Mouse (Mus musculus): ENCODE results near the gene Spata13.

Spata13 gene

GRCm38 (mm10) chr14:60747154-60747870 lies 113.5 kb downstream of the Spata13 start:
- in situ Hi-C loops (cut with MboI): no loop called here

DNA sequence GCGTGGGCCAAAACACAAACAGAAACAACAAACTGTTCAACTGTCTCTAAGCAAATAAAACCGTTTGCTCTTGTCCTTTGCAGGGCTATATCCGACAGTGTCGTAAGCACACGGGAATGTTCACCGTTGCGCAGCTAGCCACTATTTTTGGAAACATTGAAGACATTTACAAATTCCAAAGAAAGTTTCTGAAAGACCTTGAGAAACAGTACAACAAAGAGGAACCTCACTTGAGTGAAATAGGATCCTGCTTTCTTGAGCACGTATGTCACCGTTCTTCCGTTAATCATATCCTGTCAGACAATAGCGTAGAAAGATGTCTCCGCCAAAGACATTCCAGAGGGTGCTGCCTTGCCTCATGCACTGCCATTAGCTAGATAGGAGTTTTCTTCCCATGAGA lies 116.1 kb downstream of the Spata13 start:
- in situ Hi-C loops (cut with MboI): no loop called here

DNA sequence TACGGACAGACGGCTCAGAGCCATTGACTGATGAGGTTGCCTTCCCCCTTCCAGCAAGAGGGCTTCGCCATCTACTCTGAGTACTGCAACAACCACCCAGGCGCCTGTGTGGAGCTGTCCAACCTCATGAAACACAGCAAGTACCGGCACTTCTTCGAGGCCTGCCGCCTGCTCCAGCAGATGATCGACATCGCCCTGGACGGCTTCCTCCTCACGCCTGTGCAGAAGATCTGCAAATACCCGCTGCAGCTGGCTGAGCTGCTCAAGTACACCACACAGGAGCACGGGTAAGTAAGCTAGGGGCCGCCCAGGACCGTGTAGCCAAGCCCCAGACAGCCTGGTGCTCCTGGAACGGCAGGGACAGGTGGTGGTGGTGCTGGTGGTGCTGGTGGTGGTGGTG lies 117.8 kb downstream of the Spata13 start:
- in situ Hi-C loops (cut with MboI): no loop called here

DNA sequence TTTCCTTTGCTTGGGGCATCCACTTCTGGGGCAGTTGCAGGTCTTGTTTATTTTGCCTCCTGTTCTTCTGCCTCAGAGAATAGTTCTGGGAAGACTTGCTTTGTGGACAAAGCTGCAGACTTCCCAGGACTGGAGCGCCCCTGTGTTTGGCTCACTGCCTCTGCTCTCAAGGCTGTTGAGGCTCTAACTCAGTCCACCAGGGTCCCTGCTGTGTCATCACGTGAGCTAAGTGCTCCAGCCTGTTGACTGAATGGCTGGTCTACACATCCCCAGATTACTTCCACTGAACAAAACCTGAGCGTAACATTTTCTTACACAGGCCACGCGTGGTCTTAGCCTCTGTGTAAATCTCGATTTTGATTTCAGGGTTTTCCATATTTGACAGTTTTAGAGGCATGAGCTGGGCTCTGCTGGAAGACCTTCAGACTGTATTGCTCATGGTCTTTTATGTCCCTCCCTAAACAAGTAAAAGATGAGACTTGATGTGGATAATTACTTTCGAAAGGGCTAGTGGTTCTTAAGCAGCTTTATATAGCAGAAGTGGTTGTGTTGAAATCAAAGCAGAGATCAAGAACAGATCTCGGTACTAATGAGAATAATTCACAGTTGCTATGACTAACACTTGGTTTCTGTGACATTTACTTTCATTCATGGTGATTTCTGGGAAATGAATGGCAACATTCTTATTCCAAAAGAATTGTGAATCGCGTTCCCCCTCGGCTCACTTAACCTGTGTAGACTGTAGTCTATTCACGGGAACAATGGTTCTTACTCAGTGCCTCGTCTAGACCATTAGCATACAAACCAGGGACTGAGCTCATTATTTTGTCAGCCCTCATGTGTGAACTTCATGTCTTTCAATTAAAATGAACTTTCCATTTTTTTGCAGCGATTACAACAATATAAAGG lies 119.3 kb downstream of the Spata13 start:
- in situ Hi-C loops (cut with MboI): no loop called here

DNA sequence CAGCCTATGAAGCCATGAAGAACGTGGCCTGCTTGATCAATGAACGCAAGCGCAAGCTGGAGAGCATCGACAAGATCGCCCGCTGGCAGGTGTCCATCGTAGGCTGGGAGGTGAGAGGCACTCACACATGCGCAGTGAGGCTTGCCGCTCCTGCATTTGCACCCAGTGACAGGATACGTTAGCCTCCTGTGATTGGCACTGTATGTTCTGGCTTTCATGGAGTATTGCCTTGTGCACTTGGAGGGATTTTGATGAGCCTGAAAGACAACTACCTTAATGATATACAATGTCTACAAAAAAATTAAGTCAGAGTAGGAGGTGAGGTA lies 120.0 kb downstream of the Spata13 start:
- in situ Hi-C loops (cut with MboI): no loop called here

DNA sequence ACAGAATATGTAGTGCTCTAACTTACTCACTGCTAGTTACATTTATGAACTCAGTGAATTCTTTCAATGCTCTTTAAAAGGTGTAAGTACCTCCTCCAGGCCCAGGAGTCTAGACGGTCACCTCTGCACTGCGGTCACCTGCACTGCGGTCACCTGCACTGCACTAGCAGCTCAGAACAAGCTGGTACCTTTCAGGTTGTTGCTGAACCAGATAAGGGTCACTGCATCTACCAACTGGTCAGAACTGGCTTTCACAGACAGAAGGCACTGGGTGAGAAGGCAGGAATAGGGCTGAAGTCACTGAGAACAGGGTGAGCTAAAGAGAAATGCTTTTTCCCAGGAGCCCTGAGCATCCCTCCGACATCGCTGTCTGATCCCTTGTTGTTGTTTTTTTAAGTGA lies 120.9 kb downstream of the Spata13 start:
- in situ Hi-C loops (cut with MboI): no loop called here

GRCm38 (mm10) chr14:60756271-60756670 lies 122.5 kb downstream of the Spata13 start:
- in situ Hi-C loops (cut with MboI): no loop called here

DNA sequence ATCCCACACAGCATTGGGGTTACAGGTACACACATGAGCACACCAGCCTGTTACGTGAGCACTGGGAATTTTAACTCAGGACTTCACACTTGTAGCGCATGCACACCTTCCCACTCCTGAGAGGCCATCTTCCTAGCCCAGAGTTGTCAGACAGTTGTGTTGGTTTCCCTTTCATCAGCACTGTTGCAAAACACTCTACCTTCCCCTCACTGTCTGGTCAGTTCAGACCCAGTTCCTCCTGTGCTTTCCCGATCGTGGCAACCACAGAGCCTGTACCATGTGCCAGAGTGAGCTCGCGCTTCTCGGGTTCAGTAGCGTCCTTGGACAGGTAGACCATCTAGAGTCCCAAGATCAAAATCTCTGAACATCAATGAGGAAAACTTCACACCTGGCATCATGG lies 123.5 kb downstream of the Spata13 start:
- in situ Hi-C loops (cut with MboI): no loop called here

DNA sequence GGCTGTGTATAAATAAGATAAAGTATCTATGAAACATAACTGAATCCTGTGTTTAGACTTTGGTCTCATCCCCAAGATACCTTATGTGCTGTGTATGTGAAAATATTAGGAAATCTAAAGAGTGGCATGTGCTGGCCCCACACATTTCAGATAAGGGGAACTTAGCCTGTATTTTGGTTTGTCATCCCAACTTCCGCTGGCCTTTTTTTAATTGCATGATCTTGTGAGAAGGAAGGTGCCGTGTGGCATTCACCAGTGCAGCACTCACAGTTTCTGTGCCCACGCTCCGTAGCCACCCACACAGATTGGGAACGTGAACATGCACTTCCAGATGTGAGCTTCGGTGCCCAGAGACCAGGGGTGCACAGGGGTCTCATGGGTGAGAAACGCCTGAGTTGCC lies 123.9 kb downstream of the Spata13 start:
- in situ Hi-C loops (cut with MboI): no loop called here

- in situ Hi-C loops (cut with MboI): no loop called here
Observed at GRCm38 (mm10) chr14:60759097-60759496, 125.3 kb downstream of the Spata13 start.

GRCm38 (mm10) chr14:60761801-60762200 lies 128.0 kb downstream of the Spata13 start:
- in situ Hi-C loops (cut with MboI): loop anchor here (10.0 kb wide), 1 partner anchor 247 kb away; no protein-coding TSS in a partner anchor

DNA sequence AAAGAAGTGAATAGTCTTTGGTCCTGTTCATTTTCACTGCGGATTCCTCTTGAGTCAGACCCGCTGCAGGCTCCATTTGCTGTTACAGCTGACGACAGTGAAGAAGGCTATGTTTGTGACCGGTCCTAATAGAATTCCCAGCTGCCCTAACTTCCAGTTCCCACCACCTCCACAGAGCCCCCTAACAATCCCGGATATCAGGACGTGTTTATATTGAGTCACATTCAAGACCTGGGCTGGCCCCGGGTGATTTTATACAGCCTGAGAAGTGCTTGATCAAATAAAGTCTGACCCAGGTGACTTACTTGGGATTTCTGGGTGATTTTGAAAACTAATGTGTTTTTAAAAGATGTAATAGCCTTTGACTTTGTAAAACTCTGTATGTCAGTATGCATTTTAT lies 129.0 kb downstream of the Spata13 start:
- in situ Hi-C loops (cut with MboI): loop anchor here (10.0 kb wide), 1 partner anchor 248 kb away; no protein-coding TSS in a partner anchor

DNA sequence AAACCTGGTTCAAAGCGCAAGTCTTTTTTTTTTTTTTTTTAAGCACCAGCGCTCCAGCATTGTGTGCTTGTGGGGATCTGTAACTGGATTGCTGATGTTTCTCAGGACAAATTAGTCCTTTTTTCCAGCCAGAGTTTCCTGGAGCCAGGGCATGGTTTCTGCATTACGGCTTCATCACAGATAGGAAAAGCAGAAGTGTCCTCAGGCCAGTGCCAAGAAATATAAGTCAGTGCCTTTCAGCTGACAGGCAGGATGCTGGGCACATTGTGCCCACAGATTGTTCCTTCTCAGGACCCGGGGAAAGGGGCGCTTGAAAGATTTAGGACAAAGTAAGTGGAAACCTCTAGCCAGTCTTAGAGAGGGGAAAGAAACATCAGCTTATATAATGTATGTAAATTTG lies 129.9 kb downstream of the Spata13 start:
- in situ Hi-C loops (cut with MboI): loop anchor here (10.0 kb wide), 1 partner anchor 249 kb away; no protein-coding TSS in a partner anchor

DNA sequence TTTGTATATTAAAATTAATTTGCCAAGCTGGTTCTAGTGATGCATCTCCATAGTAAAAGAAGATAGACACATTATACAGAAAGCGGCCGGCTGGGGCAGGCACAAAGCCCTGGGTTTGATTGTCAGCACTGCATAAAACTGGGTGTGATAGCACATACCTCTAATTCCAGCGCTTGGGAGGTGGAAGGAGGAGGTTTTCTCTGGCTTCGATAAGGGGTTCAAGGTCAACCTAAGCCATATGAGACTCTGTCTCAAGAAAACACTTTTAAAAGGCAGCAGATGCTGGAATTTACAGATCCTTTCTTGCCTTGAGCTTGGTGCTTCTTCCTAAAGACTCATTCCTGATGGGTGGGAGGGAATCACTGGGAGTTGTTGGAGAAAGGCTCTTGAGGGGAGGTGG lies 130.7 kb downstream of the Spata13 start:
- in situ Hi-C loops (cut with MboI): loop anchor here (10.0 kb wide), 1 partner anchor 250 kb away; no protein-coding TSS in a partner anchor

DNA sequence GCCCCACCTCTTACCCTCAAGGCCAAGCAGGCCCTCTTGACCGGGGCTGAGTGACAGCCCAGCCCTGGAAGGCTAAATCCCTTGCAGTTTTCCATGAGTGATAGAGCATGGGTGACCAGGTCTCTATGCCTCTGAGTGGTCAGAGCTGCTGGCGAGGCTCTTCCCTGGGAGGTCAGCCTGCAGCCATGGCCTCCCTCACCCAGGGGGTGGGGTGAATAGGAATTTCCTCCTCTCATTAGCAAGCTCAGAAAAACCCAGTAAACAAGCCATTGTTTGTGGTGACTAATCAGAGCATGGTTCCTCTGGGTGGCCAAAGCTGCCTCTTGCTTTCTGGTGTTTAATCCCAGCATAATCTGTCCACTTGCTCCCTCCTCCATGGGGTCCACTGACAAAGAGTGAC lies 131.2 kb downstream of the Spata13 start:
- in situ Hi-C loops (cut with MboI): loop anchor here (10.0 kb wide), 1 partner anchor 250 kb away; no protein-coding TSS in a partner anchor

- in situ Hi-C loops (cut with MboI): loop anchor here (10.0 kb wide), 1 partner anchor 253 kb away; no protein-coding TSS in a partner anchor
Observed at GRCm38 (mm10) chr14:60767884-60768283, 134.1 kb downstream of the Spata13 start, which contains the start of gene C1qtnf9. Gene C1qtnf9 (plus strand): TSS chr14:60768134.

GRCm38 (mm10) chr14:60769340-60769739 lies 135.5 kb downstream of the Spata13 start:
- in situ Hi-C loops (cut with MboI): loop anchor here (10.0 kb wide), 1 partner anchor 255 kb away; no protein-coding TSS in a partner anchor

DNA sequence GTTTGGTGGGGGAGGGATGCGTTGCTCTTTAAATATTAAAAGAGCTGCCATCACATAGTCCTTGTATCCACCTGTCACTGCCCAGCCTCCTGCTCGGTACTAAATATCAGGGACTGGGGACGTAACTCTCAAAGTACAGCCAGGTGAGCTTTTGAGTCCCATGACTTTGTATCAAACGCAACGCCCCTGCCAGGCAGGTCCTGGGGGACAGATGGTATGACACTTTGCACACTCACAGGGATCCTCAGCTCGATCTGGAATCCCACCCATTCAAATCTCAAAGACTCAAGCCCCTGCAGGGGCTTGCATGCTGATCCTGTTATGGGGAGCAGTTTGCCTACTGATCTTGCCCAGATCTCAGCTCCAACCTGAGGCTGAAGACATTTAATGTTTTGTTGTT lies 136.8 kb downstream of the Spata13 start:
- in situ Hi-C loops (cut with MboI): no loop called here

- in situ Hi-C loops (cut with MboI): no loop called here
Observed at GRCm38 (mm10) chr14:60771057-60771456, 137.3 kb downstream of the Spata13 start.

DNA sequence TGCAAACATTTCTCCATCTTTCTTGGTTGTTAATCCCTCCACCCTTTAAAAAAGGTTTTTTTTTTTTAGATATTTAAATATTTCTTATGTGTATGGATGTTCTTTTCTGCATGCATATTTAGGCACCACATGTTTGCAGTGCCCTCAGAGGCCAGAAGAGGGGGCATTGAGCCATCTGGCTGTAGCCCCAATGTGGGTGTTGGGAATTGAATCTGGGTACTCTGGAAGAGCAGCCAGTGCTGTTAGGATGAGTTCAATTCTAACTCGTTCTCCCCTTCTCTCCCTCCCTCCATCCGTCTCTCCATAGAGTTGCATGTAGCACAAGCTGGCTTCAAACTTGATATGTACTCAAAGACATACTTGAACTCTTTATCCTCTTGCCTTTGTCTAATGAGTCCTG lies 139.7 kb downstream of the Spata13 start:
- in situ Hi-C loops (cut with MboI): no loop called here

- in situ Hi-C loops (cut with MboI): no loop called here
Observed at GRCm38 (mm10) chr14:60776521-60776920, 142.7 kb downstream of the Spata13 start.

DNA sequence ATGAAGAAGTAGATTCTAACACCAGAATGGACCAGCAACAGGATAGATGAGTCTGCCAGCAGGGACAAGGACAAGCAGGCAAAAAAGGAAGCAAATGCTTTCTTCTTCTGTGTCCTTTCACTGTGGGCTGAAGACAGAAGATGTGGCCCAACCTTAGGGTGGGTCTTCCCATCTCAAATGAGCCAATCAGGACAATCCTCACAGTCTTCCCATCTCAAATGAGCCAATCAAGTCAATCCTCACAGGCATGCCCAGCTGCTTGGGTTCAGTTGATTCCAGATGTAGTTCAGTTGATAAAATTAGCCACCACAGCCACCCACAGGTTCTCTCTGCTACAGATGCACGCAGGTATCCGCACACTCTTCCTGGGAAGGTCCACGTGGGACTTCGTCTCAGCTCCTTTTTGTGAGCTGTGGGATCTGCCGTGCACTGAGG lies 143.7 kb downstream of the Spata13 start:
- in situ Hi-C loops (cut with MboI): no loop called here

DNA sequence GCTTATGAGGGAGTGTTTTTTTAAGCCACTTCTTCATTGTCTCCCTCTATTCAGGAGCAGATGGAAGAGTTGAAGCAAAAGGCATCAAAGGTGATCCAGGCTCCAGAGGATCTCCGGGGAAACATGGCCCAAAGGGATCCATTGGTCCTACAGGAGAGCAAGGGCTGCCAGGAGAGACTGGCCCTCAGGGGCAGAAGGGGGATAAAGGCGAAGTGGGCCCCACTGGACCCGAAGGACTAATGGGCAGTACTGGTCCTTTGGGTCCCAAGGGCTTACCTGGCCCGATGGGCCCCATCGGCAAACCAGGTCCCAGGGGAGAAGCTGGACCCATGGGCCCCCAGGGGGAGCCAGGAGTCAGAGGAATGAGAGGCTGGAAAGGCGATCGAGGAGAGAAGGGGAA lies 145.4 kb downstream of the Spata13 start:
- in situ Hi-C loops (cut with MboI): no loop called here
